Mouse (Mus musculus) bone marrow, adult 2 months (tissue): Measurements from ENCODE around the gene Slc23a2.

Source experiments
- CTCF ChIP-seq: fragments of 200-500 bp; IDR thresholded peaks from 2 replicates; pipeline ENCODE4 v1.5.1; 2011; ENCODE audit warnings: low read length, control low read depth; ENCODE audit not compliant: control insufficient read depth, insufficient read depth
- POLR2A ChIP-seq: fragments of 200-500 bp; IDR thresholded peaks from 2 replicates; pipeline ENCODE4 v1.6.1; 2011; ENCODE audit warnings: low read depth, mild to moderate bottlenecking, control low read depth, low read length, borderline replicate concordance; ENCODE audit not compliant: control insufficient read depth

DNA sequence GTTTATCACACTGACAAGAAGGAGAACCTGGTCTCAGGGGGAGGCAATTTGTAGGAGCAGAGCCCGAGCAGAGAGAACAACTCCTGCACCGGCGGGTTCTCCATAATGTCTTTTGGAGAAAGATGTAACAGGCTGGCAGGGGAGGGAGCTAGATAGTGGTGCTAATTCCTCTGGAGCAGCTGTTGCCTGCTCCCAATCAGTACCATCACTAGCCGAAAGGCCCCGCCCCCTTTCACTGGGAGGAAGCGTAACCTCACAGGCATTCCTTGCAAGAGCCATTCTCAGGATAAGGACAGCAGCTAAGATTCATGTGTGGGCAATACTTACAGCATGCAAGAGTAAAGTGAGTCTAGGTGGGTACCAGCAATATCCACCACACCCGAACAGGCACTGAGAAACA is 127.3 kb downstream of the Slc23a2 start:
- no peak for TF ChIP-seq CTCF
- no peak for TF ChIP-seq POLR2A
